Mouse (Mus musculus): ENCODE measurements around the gene Nfia. TPM values are rescaled to one million over a fixed set of nuclear protein-coding genes. Genes with fewer than 3 reads are reported as not detected.
A peak's percentile ranks its signal among the peaks of the same experiment; 100 is the strongest.

Gene Nfia
- polyA plus RNA-seq, 1 experiment, result 41.2 TPM

DNA sequence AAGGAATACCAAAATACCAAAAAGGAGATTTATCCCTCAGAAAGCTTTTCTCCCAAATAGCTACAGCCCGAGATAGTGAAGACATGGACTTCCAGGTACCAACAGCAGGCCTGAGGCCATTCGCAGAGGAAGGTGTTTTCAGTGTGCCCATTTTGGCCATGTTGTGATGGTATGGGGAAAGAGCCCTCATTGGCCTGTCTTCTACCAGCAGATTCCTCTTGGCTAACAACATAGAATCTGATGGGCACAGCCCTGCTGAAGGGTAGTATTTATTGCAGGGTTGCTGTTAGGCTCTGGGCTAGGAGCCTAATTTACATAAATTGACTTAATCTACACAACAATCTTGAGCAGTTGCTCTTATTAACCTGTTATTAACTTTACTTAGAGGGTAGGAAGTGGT is 363.5 kb downstream of the Nfia start:
- WGBS, result 92% methylated on average over 2 of the region's 2 CpGs
- H3K4me1 ChIP-seq (ENCODE audit: control insufficient read depth, insufficient read depth, low read length), result no peaks in the 10 kb centered on the region
- no peak for DNase-seq
- no peak overlapping the region for H3K27ac ChIP-seq (ENCODE audit: insufficient read depth, low read length)
- no peak for TF ChIP-seq POLR2A (IDR thresholded peaks at IDR 0.05; ENCODE audit: borderline replicate concordance, insufficient read depth, low read length)
- TF ChIP-seq CTCF (IDR thresholded peaks at IDR 0.05; ENCODE audit: borderline replicate concordance, insufficient read depth, low read depth, low read length), result no peak
- H3K27me3 ChIP-seq (ENCODE audit: control insufficient read depth, insufficient read depth, low read length), result no peaks in the 10 kb centered on the region
- no peak overlapping the region for H3K4me3 ChIP-seq (replicated peaks; ENCODE audit: insufficient read depth, low read depth, low read length)

DNA sequence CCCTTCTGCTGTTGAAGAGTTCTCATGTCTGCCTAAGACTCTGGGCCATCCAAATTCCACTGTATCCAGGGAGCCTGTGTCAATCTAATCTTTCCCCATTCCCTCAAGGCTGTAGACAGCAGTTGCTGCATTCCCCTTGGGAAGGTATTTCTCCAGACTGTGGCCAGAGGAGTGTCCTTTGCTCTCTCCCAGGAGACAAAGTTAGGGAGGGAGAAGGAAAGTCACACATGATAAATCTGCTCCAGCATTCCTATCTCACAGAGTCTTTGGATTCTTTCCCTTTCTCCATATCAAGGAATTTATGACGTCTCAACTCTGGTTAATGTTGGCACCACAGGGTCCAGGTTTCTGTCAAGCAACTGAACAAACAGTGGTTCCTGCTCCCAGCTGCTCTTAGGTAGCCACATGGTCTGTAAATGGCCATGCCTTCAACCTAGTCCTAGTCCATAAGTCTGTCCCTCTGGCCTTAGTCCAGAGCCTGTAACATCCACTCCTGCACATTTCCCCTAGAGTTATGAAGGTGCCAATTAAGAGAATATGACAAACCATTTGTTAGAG is 370.4 kb downstream of the Nfia start:
- TF ChIP-seq CTCF (IDR thresholded peaks at IDR 0.05; ENCODE audit: borderline replicate concordance, insufficient read depth, low read depth, low read length) (no peak), POLR2A (IDR thresholded peaks at IDR 0.05; ENCODE audit: borderline replicate concordance, insufficient read depth, low read length) (no peak)
- Histone ChIP-seq H3K27me3 (ENCODE audit: control insufficient read depth, insufficient read depth, low read length) (no peaks in the 10 kb centered on the region), H3K4me3 (replicated peaks; ENCODE audit: insufficient read depth, low read depth, low read length) (no peak overlapping the region), H3K27ac (ENCODE audit: insufficient read depth, low read length) (no peak overlapping the region), H3K4me1 (ENCODE audit: control insufficient read depth, insufficient read depth, low read length) (no peaks in the 10 kb centered on the region)
- DNase-seq, result no peak
- WGBS, result 65% methylated on average over 1 of the region's 1 CpGs

DNA sequence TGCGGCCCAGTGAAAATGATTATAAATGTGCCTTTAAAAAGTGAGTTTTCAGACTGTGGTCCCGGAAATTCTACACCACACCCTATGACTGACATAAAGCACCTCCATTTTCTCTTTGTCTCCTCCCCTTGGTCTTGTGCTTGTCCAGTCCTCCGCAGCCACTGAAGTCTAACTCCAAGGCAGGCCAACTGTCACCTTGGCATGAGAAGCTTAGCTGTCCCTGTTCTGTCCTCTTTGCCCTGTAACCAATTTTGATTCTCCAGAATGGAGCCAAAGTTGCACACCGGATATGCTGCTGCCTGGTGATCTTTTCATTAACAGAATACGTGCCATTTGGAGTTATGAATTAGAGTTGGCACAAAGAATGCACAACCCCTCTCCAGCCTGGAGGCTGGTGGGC is 378.0 kb downstream of the Nfia start:
- no peak overlapping the region for H3K27ac ChIP-seq (ENCODE audit: insufficient read depth, low read length)
- WGBS, result 43% methylated on average over 5 of the region's 5 CpGs
- peak in 1 of 2 experiments; percentile 4 for DNase-seq
- no peak for TF ChIP-seq CTCF (IDR thresholded peaks at IDR 0.05; ENCODE audit: borderline replicate concordance, insufficient read depth, low read depth, low read length)
- TF ChIP-seq POLR2A (IDR thresholded peaks at IDR 0.05; ENCODE audit: borderline replicate concordance, insufficient read depth, low read length), result no peak
- no peak overlapping the region for H3K4me3 ChIP-seq (replicated peaks; ENCODE audit: insufficient read depth, low read depth, low read length)
- no peaks in the 10 kb centered on the region for H3K27me3 ChIP-seq (ENCODE audit: control insufficient read depth, insufficient read depth, low read length)
- H3K4me1 ChIP-seq (ENCODE audit: control insufficient read depth, insufficient read depth, low read length), result no peaks in the 10 kb centered on the region

DNA sequence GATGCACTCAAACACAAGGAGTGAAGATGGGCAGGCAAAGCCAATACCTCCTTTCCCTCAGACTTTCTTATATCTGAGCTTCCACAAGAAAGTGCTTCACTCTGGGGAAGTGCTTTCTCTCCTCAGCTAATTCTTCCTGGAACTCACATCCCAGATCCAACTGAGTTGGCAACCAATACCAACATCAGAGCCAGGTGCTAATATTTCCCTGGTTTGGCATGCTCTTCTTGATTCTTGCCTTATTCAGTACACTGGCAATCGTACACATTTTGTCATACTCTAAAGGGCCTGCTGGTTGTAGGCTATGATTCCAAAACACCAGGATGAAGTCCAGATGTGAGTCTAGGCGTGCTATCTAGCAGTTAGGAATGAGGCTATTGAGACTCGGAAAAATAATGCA is 385.4 kb downstream of the Nfia start:
- Histone ChIP-seq H3K27ac (ENCODE audit: insufficient read depth, low read length) (no peak overlapping the region), H3K4me1 (ENCODE audit: control insufficient read depth, insufficient read depth, low read length) (no peaks in the 10 kb centered on the region), H3K4me3 (replicated peaks; ENCODE audit: insufficient read depth, low read depth, low read length) (no peak overlapping the region), H3K27me3 (ENCODE audit: control insufficient read depth, insufficient read depth, low read length) (no peaks in the 10 kb centered on the region)
- WGBS, result 57% methylated on average over 3 of the region's 3 CpGs
- TF ChIP-seq POLR2A (IDR thresholded peaks at IDR 0.05; ENCODE audit: borderline replicate concordance, insufficient read depth, low read length), result no peak
- no peak for TF ChIP-seq CTCF (IDR thresholded peaks at IDR 0.05; ENCODE audit: borderline replicate concordance, insufficient read depth, low read depth, low read length)
- DNase-seq, result no peak

DNA sequence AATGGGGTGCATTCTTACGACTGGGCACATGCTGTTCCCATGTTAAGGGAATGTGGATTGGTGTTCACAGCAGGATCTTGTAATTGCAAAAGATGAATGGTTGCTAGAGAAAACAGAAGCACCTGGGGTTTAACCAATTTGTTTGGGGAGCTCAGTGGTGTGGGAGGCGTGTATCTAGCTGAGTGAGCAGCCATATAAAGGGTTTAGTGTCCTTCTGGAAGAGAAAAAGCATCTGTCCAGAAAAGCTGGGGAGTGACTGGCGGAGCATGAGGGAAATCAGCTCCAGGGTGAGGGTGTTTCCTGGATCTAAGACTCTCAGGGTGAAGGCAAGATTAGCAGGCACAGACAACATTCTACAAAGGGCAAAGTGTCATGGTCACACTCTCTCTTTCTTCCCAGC is 393.8 kb downstream of the Nfia start:
- DNase-seq, result no peak
- H3K27me3 ChIP-seq (ENCODE audit: control insufficient read depth, insufficient read depth, low read length), result no peaks in the 10 kb centered on the region
- TF ChIP-seq CTCF (IDR thresholded peaks at IDR 0.05; ENCODE audit: borderline replicate concordance, insufficient read depth, low read depth, low read length), result no peak
- no peak for TF ChIP-seq POLR2A (IDR thresholded peaks at IDR 0.05; ENCODE audit: borderline replicate concordance, insufficient read depth, low read length)
- no peak overlapping the region for H3K27ac ChIP-seq (ENCODE audit: insufficient read depth, low read length)
- H3K4me1 ChIP-seq (ENCODE audit: control insufficient read depth, insufficient read depth, low read length), result no peaks in the 10 kb centered on the region
- WGBS, result 53% methylated on average over 3 of the region's 3 CpGs
- no peak overlapping the region for H3K4me3 ChIP-seq (replicated peaks; ENCODE audit: insufficient read depth, low read depth, low read length)

Other genes with a start within 250 kb of the Nfia start
- gene E130114P18Rik, start 5.3 kb downstream of the Nfia start, polyA plus RNA-seq (2012; rRNA removed), result 14.9 and 17.1 TPM in 2 replicates